Mouse (Mus musculus) adrenal gland, adult (tissue): Measurements from ENCODE around the gene Tex19.2.

Experiments used
- DNase-seq, 2 experiments: peaks; one replicate each; pipeline ENCODE4 v3.0.0; 2022 to 2023; ENCODE audit warnings: low spot score in 1 of 2; ENCODE audit not compliant: inconsistent age in 2 of 2

The Tex19.2 gene

DNA sequence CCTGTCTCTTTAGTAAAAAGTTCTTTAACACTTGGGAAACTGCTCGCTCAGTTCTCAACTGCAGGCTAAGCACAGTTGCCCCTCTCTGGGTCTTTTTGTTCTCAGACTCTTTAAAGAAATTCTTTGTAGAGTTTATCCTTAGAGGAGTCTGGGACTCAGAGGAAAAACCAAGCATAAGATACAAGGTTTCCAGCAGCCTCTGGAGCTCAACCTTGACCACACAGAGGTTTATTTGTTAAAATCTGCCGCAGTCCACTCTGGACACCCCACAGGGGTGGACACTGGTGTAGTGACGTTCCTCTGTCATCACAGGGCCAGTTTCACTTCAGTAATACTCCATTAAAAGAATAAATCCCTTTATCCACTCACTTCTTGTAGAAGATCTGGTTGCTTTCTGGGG lies at the start of gene Tex19.2:
TSS of gene Tex19.2 (minus strand) at position 101 of the 400 bp plus-strand sequence.
- DNase-seq, result no peak

DNA sequence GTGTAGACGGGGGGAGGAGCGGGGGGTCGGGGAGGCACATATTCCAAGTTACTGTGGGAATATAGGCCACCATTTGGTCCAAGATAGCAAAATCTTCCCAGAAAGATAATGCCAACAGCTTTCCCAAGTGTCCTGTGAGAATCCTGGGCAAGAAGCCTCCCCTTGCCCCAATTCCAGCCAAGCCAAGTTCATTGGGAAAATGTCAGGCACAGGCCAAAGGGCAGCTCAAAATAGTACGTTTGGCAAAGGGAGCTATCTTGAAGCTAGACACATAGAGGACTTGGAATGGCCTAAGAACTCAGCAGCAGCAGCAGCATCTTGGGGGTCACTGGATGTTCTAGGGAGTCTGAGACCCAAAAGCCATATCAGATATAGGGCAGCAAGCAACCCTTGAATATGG lies 45.3 kb upstream of the Tex19.2 start:
- DNase-seq, result no peak

DNA sequence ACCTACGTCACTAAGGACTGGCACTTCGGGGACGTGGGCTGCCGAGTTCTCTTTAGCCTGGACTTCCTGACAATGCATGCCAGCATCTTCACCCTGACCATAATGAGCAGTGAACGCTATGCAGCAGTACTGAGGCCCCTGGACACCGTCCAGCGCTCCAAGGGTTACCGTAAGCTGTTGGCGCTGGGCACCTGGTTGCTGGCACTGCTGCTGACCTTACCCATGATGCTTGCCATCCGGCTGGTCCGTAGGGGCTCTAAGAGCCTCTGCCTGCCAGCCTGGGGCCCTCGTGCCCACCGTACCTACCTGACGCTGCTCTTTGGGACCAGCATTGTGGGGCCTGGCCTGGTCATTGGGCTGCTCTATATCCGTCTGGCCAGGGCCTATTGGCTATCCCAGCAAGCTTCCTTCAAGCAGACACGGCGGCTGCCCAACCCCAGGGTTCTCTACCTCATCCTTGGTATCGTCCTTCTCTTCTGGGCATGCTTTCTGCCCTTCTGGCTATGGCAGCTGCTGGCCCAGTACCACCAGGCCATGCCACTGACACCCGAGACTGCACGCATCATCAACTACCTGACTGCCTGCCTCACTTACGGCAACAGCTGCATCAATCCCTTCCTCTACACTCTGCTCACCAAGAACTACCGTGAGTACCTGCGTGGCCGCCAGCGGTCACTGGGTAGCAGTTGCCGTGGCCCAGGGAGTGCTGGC lies 42.3 kb upstream of the Tex19.2 start:
- no peak for DNase-seq

DNA sequence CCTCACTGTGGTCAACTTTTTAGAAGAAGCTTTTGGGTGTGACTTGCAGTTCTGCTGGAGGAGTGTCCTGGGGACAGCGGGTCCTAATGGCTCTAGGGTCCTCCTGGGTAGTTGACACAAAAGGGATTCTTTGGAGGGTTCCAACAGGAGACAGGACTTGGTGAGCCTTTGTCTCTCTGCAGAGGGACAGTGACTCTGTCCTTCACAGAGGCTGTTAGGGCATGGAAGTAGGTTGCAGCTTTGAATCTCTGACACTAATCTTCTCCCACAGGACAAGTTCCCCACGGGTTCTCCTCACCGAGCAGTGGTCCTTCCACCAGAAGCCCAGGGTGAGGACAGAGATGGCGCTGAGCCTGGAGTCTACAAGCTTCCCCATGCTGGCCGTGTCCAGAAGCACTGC lies 41.5 kb upstream of the Tex19.2 start, which contains the start of gene Uts2r:
TSS of gene Uts2r (plus strand) at position 301 of the 400 bp plus-strand sequence.
- DNase-seq, result no peak

DNA sequence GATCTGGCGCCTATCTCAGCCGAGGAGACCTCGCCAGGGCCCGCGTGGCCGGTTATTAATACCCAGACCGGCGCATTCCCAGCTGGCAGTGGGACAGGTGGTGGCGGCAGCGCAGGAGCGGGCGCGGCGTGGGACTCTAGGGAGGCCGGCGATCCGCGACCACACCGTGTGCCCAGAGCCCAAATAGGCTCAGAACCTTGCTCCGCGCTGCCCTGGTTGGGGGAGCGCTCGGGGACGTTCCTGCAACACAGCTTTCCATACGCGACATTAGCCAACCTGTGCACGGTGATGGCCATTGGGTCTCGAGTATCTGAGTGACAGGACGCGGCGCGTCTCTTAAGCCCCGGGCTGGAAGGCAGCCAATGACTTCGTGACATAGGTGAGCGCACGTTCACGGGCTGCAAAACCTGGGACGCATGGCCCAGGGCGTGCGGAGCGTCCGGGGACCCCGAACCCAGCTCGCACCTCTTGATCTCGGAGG lies 38.0 kb upstream of the Tex19.2 start:
- peak in 1 of 2 experiments; percentile 46 for DNase-seq

DNA sequence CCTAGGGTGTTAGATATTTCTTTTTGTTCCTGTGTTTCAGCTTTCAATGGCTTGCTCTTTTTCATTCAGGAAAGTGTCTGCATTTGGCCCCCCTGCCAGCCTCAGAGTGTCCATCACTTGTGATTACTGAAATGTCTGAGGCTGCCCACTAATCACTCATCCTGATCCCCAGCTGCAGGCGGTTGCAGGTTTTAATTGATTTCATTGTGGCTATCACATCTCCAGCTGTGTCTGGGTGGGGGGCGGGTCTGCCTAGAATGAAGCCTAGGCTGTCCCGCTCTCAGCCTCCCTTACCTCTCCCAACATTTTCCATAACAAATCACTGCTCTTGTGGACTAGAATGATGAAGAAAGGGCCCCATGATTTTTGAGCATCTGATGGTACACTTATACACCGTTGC lies 35.7 kb upstream of the Tex19.2 start:
- DNase-seq, result no peak

DNA sequence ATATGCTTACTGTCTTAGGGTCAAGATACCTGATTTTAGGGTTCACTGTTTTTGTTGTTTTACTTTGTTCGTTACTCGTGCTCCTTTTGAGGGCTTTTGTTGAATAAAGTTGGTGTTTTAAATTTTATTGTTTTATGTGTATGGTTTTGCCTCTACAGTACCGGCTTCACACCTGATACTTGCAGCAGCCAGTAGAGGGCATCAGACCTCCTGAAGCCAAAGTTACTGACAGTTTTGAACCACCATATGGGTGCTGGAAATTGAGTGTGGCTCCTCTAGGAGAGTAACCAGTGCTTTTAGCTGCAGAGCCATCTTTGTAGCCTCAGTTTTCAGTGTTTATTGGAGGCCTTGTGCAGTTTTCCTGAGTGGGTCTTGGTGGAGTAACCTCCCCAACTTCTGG lies 29.7 kb upstream of the Tex19.2 start:
- no peak for DNase-seq

DNA sequence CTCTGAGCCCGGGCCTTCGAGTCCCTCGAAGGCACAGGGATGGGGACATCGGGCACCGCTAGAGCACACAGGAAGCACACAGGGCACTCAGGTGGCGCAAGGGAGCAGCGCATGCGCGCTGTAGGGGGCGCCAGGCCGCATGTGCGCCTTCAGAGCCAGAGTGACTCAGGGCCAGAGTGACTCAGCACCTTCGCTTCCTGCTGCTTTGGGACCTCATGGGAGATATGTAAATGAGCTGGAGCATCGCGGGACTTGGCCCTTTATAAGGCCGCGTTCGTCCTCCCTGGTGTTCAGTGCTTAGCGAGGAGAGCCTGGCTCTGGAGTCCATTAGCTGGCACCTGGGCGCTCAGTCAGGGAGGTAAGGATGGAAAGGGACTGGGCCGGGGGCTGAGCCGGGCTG lies 27.4 kb upstream of the Tex19.2 start, which contains the start of gene Tex19.1:
TSS of gene Tex19.1 (plus strand) at position 279 of the 400 bp plus-strand sequence.
- DNase-seq, result no peak

DNA sequence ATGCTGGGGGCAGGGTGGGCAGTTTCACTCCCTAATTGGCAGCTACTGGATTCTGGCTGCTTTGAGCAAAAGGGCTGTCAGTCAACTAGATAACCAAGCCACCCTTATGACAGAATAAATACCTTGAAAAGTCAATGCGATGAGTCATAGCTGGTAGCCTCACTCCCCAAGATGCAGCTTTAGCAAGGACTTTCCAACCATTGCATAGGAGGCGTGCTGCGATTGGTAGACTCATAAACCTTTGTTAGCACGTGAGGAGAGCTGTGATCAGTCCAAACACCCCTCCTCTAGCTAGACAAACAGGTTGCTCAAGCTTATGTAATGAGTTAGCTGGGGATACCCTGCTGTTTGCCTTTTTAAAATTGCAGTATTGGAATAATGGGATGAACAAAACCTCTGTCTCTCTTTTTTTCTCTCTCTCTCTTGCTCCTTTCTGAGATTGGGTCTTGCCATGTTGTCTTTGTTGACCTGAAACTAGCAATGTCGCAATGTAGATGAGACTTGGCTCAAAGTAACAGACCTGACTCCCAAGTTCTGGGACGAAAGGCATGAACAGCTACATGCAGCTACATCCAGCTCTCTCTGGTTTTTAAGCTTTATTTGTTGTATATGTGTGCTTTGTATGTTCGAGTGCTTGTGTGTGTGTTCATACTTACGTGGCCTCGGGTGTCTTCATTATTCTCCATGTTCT lies 25.0 kb upstream of the Tex19.2 start:
- DNase-seq, result peak; percentile 17 to 77

DNA sequence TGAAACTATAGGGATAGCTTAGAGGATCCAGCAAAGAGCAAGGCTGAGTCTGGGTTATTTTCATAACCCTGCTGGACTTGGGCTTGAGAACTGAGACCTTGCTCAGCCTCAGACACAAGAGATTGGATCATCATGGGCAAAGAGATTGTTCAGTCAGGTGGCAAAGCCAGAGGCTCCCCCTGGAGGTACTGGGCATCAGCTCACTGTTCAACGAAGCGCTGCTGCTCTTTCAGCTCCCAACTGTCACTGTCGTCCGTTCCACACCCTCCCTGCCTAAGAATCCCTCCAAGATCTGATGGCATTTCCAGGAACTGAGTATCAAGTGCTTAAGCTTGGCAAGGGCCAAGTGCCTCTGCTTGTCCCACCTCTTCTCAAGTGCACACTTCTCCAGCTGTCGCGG lies 20.3 kb upstream of the Tex19.2 start:
- DNase-seq, result peak in 1 of 2 experiments; percentile 51

DNA sequence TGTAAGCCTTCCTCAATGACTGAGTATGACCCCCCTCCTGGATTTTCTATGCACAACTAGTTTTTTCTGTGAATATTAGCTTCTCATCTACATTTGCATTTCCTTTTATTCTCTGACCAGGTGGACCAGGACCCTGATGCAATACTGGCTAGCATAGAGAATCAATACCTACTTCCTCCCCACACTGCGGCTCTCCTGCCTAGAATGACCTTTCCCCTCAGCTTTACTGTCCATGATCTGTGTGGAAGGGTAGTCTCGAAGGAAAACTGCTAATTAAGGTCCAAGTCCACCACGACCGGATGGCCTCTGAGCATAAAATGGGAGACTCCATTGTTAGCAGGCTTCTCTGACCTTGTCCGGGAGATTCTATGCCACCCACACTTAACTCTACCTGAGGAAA lies 19.2 kb upstream of the Tex19.2 start:
- no peak for DNase-seq

DNA sequence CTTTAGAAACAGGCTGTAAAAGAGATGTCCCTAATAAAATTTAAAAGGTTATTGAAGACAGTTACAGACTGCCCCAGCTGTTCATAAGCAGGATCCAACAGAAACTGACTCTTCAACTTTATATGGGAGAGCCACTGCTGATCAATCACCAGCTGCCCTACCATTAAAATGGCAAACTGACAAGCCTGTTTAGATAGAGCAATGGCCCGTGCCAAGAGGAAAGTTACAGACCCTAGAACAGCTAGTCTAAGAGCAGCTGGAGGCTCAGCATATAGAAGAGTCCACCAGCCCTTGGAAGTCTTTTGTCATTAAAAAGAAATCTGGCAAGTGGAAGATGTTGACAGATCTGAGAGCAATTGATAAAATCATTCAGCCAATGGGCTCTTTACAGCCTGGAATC lies 16.1 kb upstream of the Tex19.2 start:
- DNase-seq, result no peak

DNA sequence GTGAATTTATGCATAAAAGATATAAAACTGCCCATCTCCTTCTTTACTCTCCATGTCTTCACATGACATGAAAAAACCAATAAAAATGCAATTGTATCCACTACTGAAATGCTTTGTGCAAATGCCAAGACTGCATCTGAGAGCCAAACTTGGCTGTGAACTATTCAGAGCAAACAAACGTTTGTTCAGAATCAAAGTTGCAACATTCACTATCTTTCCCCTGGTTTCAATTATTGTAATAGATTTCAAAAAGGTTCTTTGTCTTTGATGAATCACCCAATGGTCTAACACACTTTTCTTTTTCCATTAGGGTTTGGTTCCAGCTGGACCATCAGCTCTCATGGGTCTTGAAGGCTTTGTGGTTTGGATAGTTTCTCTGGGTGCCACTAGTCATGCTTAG lies 11.1 kb upstream of the Tex19.2 start:
- DNase-seq, result no peak

DNA sequence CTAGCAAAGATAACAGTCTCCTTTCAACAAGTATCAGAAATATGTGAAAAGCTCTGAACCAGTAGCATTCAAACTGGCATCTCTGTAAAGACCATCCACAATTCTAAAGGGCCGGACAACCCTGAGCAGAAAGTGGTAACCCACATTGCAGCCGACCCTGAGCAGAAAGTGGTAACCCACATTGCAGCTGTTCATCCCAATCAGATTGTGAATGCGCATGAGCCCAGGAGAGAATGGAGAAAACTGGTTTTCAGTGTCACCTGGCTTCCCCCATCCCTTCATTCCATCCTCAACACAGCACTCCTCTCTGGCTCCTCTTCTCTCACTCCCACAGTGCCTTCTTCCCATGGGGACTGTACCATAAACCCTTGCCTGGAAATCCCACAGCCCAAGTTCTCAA lies 9.0 kb upstream of the Tex19.2 start:
- no peak for DNase-seq

DNA sequence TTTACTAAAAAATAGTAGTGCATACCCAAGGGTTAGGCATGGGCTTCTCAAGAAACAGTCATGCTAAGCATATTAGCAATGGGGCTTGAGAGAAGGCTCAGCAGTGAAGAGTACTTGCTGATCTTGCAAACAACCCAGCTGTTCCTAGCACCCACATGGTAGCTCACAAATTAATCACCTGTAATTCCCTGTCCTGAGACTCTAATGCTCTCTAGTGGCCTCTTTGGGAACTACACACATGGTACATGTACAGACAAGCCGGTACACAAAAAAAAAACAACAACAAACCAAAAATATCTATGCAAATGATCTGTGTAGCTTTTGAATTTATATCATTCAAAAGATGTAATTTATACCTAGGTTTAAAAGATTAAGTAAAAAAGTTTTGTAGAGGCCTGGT lies 7.9 kb upstream of the Tex19.2 start:
- DNase-seq, result peak in 1 of 2 experiments; percentile 58

DNA sequence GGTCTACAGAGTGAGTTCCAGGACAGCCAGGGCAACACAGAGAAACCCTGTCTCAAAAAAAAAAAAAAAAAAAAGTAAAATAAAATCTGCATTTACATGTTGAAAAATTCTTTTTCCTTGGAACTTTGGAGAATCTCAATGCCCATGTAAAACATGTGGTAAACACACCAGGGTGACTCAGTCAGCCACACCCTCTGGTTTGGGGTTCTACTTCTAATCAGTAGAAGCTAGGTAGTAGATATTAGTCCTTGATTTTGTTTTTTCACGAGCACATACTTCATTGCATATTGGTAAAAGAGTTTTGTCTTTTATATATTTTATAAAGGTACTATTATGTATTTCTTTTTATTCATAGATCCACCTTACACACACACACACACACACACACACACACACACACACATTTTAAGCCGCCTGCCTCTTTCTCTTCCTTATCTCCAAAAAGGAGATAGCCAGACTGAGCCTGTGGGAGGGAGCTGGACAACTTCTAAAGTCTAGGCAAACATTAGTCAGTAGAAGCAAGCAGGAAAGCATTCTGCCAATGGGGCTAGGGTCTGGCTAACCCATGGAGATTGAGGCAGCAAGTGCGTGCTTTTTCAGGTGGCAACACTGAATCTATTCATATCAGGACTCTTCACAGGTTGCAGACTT lies 7.2 kb upstream of the Tex19.2 start:
- DNase-seq, result no peak

DNA sequence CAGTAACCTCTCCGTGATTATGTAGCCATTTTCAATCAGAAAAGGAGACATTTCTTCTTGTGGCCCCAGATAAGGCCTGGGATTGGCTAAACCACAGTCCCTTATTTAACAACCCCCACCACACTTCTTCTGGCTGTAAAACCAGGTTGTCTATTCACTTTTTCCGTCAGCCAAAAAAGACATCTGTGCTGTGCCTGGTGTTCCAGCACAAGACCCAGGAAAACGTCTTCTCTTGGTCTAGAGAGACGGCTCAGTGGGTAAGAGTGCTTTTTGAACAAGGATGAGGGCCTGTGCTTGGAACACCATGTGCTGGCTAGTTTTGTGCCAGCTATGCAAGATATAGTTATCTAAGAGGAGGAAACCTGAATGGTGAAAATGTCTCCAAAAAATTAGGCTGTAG lies 5.0 kb upstream of the Tex19.2 start:
- DNase-seq, result no peak

DNA sequence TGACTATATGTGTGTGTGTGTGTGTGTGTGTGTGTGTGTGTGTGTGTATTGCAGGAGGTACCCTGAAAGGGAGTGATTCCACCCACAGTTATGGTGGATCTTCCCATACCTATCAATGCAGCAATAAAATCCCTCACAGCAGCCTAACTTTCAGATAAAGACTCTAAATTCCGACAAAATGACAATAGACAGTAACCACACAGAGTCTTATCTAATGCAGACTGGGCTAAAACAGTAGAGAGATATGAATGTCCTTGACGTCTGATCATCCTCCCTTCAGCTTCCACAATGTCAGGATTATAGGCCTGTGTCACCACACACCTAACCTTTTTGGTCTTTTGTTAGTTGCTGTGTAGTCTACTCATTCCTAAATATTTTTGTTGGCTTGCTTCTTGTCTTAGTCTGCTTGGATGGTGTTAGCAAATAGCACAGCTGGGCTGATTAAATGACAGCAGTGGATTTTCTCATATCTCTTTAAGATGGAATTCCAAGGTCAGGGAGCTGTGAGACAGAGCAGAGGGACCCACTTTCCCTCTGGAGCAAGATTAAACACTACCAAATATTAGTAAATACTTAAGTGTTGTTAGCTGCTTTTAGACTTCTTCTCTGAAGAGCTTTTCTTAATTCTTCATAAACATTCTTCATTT lies 3.7 kb upstream of the Tex19.2 start:
- DNase-seq, result peak in 1 of 2 experiments; percentile 47

DNA sequence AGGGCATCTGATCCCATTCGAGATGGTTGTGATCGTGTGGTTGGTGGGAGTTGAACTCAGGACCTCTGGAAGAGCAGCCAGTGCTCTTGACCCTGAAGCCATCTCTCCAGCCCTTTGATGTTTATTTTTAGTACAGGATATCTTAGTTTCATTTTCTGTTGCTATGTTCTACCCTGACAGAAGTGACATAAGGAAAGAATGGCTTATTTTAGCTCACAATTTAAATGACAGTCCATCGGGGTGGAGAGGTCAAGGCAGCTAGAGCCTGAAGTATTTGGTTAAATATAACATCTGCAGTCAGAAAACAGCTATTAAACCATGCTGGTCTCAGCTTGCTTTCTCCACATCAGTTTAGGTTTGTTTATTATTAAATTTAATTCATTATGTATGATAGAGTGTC lies 2.7 kb upstream of the Tex19.2 start:
- peak in 1 of 2 experiments; percentile 44 for DNase-seq

DNA sequence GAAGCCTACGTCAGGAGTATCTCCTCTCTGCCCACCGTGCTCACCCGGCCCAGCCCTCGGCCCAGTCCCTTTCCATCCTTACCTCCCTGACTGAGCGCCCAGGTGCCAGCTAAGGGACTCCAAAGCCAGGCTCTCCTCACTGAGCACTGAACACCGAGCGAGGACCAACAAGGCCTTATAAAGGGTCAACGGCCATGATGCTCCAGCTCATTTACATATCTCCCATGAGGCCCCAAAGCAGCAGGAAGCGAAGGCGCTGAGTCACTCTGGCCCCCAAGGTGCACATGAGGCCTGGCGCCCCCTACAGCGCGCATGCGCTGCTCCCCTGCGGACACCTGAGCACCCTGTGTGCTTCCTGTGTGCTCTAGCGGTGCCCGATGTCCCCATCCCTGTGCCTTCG lies 371 bp downstream of the Tex19.2 start:
- no peak for DNase-seq

DNA sequence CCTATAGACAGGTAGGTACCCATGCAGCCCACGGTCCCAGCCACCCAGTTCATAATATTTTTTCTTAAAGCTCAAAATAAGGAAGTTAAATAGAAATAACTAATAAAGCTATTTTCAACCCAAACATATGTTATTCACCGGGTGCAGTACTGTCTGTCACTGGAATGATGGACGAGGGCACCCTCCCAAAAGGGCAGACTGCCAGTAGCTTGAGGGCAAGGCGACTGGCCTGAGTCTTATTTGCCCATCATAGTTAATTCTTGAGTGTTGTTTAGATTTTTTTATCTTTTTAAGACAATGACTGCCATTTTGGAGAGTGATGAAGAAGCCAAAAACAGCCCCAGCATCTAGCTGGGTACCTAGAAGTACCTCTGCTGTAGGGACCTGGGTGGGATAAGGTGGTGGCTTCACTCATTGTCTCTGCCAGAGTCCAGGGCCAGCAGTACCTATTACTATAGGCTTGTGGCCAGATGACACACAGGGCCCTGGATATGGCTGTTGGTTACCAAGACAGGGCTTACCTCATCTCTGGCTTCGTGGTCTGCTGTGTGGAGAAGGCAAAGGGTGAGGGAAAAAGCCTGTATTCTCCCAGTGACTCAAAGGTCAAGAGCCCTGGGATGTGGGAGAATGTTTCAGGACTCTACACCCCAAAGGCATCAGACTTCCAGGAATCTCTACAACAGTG lies 6.2 kb downstream of the Tex19.2 start:
- DNase-seq, result peak; percentile 73 to 91
